Mouse (Mus musculus) intestine, embryonic 14.5 days (tissue): Measurements from ENCODE around the gene Trmt11. TPM values are rescaled to one million over a fixed set of nuclear protein-coding genes. Genes with fewer than 3 reads are reported as not detected.

Experiments
- ATAC-seq: fragments of 200-750 bp; cut with Nextera tagmentation; replicated peaks from 2 replicates; pipeline ENCODE4 v1.8.0; 2017; ENCODE audit warnings: low read depth, moderate number of reproducible peaks, moderate TSS enrichment, moderate library complexity; ENCODE audit not compliant: low FRiP score, low TSS enrichment
- DNase-seq: peaks from one replicate; pipeline ENCODE4 v3.0.0-alpha.2; 2018; ENCODE audit warnings: low spot score
- H3K27ac ChIP-seq: fragments of 300-500 bp; sonication (generic); 2 replicates; pipeline ENCODE4 v1.5.1; 2014; ENCODE audit warnings: low read depth, mild to moderate bottlenecking, control low read depth
- H3K27me3 ChIP-seq: fragments of 300-500 bp; sonication (generic); replicated peaks from 2 replicates; pipeline ENCODE4 v1.6.1; 2014; ENCODE audit warnings: low read length, control low read depth; ENCODE audit not compliant: control insufficient read depth, insufficient read depth
- H3K36me3 ChIP-seq: fragments of 300-500 bp; sonication (generic); 2 replicates; pipeline ENCODE4 v1.6.1; 2014; ENCODE audit warnings: low read length, control low read depth; ENCODE audit not compliant: control insufficient read depth, insufficient read depth
- H3K4me1 ChIP-seq: fragments of 300-500 bp; sonication (generic); replicated peaks from 2 replicates; pipeline ENCODE4 v1.6.1; 2014; ENCODE audit warnings: low read length, control low read depth, mixed read lengths; ENCODE audit not compliant: control insufficient read depth, insufficient read depth
- H3K4me2 ChIP-seq: fragments of 300-500 bp; sonication (generic); 2 replicates; pipeline ENCODE4 v1.6.1; 2014; ENCODE audit warnings: low read length
- H3K4me3 ChIP-seq: fragments of 300-500 bp; sonication (generic); 2 replicates; pipeline ENCODE4 v1.5.1; 2014; ENCODE audit warnings: low read depth, low read length, control low read depth, mixed read lengths
- H3K9ac ChIP-seq: fragments of 300-500 bp; sonication (generic); 2 replicates; pipeline ENCODE4 v1.6.1; 2014; ENCODE audit warnings: mild to moderate bottlenecking, low read length
- H3K9me3 ChIP-seq: fragments of 300-500 bp; sonication (generic); 2 replicates; pipeline ENCODE4 v1.6.1; 2016; ENCODE audit warnings: low read length, control low read depth; ENCODE audit not compliant: control insufficient read depth
- WGBS: fragments of 180-500 bp; shearing (Covaris S2); extraction: QIAGEN DNeasy Blood & Tissue Kit; methylation state at CpG from one replicate; pipeline ENCODE4 v1.1.7; 2014; 5-methylcytosine and 5-hydroxymethylcytosine counted together
- polyA plus RNA-seq: library from polyadenylated mRNA; unstranded; fragments of >200 nt; fragmentation: Nextera tagmentation; extraction: Ambion mirVana; gene quantifications from 2 replicates; pipeline ENCODE4 v1.2.1, GENCODE M21; 2014

Trmt11 gene
- polyA plus RNA-seq, 1 experiment from 2014 or later = 30.6 TPM

DNA sequence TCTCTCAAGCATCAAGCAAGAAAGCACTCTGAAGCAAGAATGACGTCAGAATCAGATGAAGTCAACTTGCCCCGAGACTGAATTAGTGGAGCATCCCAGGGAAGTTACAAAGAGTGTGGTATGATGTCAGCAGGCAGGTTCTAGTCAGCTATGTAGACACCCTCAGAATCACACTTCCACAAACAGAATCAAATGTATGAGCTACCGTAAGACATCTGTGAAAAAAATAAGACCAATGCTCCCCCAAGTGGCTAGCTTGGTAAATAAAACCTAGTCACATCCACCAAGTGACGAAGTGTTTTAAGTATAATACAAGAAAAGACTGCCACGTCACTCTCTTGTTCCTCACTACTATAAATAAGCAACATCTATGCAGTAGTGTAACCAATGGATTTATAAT lies 13.5 kb downstream of the Trmt11 start:
- Histone ChIP-seq H3K4me3 (no peak overlapping the region), H3K4me1 (no peaks in the 10 kb centered on the region), H3K36me3 (peaks cover 74% of the 10 kb centered on the region), H3K27ac (no peak overlapping the region), H3K9ac (no peak overlapping the region), H3K27me3 (no peaks in the 10 kb centered on the region), H3K9me3 (no peaks in the 10 kb centered on the region), H3K4me2 (no peak overlapping the region)
- no peak for ATAC-seq
- no peak for DNase-seq
- 69% methylated on average over 5 of the region's 5 CpGs for WGBS

DNA sequence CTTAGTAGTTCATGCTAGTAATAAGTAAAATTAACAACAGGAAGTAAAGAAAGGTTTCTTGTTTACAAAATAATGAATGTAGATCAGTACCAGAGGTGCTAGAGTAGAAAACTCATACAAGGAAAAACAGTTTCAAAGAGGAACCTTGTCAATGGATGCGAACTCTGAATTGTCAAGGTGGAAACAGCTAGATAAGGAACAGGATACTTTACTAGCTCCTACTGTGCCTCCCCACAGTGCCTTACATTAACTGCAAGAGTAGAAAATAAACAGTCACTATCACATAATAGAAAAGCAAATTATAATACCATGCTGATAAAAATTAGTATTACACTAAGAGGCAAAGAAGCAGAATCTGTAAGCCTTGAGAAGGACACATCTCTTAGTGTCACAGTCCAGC lies 14.9 kb downstream of the Trmt11 start:
- ATAC-seq (no peak), DNase-seq (no peak)
- Histone ChIP-seq H3K4me2 (no peak overlapping the region), H3K9ac (no peak overlapping the region), H3K9me3 (no peaks in the 10 kb centered on the region), H3K4me1 (no peaks in the 10 kb centered on the region), H3K27ac (no peak overlapping the region), H3K27me3 (no peaks in the 10 kb centered on the region), H3K4me3 (no peak overlapping the region), H3K36me3 (peaks cover 69% of the 10 kb centered on the region)
- 94% methylated on average over 1 of the region's 1 CpGs for WGBS

DNA sequence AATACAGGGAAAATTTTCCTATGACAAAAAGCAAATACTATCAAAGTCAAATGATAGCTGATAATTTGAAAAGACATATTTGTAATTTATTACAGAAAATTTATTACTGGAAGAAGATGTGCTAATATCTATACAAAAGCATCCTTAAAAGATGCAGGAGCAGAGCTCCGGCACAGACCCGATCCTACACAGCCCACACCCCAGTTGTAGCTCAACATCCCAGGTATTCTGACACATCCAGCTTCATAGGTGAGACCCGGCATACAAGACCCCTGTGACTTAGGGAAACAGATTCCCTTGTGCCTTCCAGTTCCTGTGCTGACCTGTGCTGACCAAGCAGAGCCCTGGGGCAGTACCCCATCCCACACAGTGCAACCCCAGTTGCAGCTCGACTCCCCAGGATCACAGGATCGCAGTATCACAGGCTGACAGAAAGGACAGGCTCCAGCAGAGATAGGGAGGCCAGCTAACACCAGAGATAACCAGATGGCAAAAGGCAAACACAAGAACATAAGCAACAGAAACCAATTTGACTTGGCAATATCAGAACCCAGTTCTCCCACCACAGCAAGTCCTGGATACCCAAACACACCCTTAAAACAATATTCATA lies 22.8 kb downstream of the Trmt11 start:
- H3K27ac ChIP-seq = no peak overlapping the region
- H3K9ac ChIP-seq = no peak overlapping the region
- H3K4me2 ChIP-seq = no peak overlapping the region
- no peak overlapping the region for H3K4me3 ChIP-seq
- H3K4me1 ChIP-seq = no peaks in the 10 kb centered on the region
- H3K27me3 ChIP-seq = no peaks in the 10 kb centered on the region
- H3K9me3 ChIP-seq = no peaks in the 10 kb centered on the region
- WGBS = 94% methylated on average over 5 of the region's 5 CpGs
- no peak for DNase-seq
- H3K36me3 ChIP-seq = peaks cover 9% of the 10 kb centered on the region
- no peak for ATAC-seq

DNA sequence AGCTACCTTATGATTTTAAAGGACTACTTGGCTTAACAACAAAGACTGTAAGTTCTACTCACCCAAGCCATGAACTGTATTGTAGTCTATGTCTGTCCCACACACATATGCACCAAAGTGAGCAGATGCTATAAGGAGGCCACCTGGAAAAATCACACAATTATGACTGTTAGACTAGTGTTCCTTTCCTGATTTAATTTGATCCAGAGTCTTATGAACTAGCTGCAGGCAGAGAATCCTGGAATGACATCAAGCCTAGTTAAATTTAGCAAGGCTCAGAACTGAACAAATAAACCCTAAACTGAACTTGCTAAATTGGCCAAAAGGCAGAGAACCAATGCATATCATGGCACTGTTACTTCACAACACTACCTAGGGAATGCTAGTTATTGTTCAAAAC lies 34.2 kb downstream of the Trmt11 start:
- no peak overlapping the region for H3K4me2 ChIP-seq
- no peaks in the 10 kb centered on the region for H3K4me1 ChIP-seq
- H3K27ac ChIP-seq = no peak overlapping the region
- no peaks in the 10 kb centered on the region for H3K27me3 ChIP-seq
- no peaks in the 10 kb centered on the region for H3K9me3 ChIP-seq
- H3K4me3 ChIP-seq = no peak overlapping the region
- peaks cover 48% of the 10 kb centered on the region for H3K36me3 ChIP-seq
- no peak for ATAC-seq
- DNase-seq = no peak
- H3K9ac ChIP-seq = no peak overlapping the region

DNA sequence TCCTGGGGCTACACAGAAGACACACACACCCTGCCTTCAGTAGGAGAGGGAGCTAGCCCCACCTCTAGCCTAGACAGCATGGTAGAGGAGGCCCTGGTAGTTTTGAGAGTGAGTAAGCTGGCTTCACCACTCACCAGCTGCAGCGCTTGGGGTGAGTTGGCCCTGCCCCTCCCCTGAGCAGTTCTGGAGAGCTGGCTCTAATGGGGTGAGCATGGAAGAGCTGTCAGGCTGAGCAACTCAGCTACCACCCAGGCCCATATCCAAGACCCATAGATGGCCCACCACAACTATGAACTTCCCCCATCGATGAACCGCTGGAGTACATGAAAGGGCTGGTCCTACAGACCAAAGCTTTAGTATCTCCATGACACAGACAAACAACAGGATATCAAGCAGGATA lies 35.9 kb downstream of the Trmt11 start:
- Histone ChIP-seq H3K4me2 (no peak overlapping the region), H3K9ac (no peak overlapping the region), H3K27me3 (no peaks in the 10 kb centered on the region), H3K9me3 (no peaks in the 10 kb centered on the region), H3K36me3 (peaks cover 64% of the 10 kb centered on the region), H3K4me1 (no peaks in the 10 kb centered on the region), H3K27ac (no peak overlapping the region), H3K4me3 (no peak overlapping the region)
- ATAC-seq = no peak
- WGBS = 91% methylated on average over 3 of the region's 3 CpGs
- no peak for DNase-seq

DNA sequence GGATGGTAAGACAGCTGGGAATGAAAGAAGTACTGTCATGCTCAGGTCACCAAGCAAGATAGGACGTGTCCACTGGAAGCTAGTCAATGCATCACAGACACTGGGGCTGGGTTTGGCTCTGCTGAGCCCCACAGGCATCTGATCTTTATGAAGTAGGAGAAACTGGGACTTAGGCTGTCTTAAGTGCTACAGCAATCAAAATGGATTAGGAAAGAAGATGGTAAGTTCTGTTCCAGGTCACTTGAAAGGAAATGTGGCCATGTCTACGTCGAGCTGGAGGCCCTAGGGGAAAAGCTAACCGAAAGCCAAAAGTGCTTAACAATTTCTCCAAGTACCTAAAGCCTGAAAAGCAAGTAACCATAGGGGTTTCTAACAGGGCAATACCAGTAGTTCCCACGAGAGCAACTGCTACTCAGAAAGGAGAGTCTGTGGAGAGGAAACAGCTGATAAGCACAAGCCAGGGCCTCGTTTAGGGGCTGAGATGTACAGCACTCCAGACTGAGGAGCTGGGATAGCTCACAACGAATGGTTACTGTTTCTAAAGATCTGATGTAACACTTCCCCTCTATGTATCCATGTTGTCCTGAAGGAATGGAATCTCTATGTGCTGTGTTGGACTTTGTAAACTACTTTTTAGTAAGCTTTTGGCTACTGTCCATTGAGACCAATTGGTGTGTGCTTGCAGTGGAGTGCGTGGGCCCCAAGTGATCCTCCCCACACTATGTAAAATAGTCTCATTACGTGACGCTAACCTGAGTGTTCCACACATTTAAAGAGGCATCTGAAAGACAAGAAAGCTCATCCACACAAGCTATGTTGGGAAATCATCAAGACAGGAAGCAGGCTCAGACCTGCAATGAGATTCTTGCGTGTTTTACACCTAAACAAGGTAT lies 44.6 kb downstream of the Trmt11 start:
- WGBS = 91% methylated on average over 11 of the region's 11 CpGs
- DNase-seq = no peak
- Histone ChIP-seq H3K4me1 (no peaks in the 10 kb centered on the region), H3K4me3 (no peak overlapping the region), H3K27ac (no peak overlapping the region), H3K9me3 (no peaks in the 10 kb centered on the region), H3K36me3 (peaks cover 57% of the 10 kb centered on the region), H3K9ac (no peak overlapping the region), H3K4me2 (no peak overlapping the region), H3K27me3 (no peaks in the 10 kb centered on the region)
- no peak for ATAC-seq

DNA sequence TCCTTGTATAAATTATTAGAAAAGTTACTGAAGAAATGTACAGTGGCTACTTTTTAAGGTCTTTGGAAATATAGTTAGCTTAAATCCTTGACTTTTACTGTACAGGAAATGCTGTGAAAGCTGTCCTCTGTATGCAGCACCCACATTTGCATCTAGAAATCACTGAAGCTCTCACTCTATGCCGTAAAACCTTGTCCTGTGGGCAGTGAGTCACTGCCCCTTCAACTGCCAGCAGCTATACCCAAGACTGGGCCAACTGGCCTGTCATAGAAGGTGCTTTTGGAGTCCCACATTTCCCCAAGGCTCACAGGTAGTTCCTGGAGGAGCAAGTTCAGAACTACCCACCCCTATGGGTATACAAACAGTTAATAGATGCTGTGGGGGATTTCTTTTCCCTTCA lies 48.2 kb downstream of the Trmt11 start:
- H3K36me3 ChIP-seq = peaks cover 40% of the 10 kb centered on the region
- H3K4me1 ChIP-seq = no peaks in the 10 kb centered on the region
- no peaks in the 10 kb centered on the region for H3K9me3 ChIP-seq
- DNase-seq (no peak), ATAC-seq (no peak)
- WGBS = 100% methylated on average over 1 of the region's 1 CpGs
- H3K9ac ChIP-seq = no peak overlapping the region
- no peak overlapping the region for H3K27ac ChIP-seq
- H3K4me3 ChIP-seq = no peak overlapping the region
- no peak overlapping the region for H3K4me2 ChIP-seq
- H3K27me3 ChIP-seq = no peaks in the 10 kb centered on the region

DNA sequence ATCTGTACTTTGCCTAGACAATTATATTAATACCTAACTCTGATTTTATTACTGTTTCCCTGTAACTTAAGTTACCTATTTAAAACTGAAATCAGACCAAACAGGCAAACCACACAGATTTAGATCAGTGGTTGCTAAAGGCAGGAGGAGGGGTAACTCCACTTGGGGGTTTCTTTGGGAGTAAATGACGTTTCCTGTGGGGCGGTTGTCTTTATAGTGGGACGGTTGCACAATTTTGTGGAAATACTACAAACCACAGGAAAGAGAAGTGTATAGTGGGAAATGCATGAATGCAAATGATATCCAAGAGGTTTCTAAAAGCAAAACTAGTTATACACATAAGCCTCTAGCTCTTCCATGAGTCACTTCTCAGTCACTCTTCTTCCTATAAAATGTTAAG lies 50.6 kb downstream of the Trmt11 start:
- no peak overlapping the region for H3K9ac ChIP-seq
- no peak for DNase-seq
- no peaks in the 10 kb centered on the region for H3K27me3 ChIP-seq
- 86% methylated on average over 3 of the region's 3 CpGs for WGBS
- no peak overlapping the region for H3K4me3 ChIP-seq
- H3K4me2 ChIP-seq = no peak overlapping the region
- no peaks in the 10 kb centered on the region for H3K9me3 ChIP-seq
- no peak for ATAC-seq
- no peak overlapping the region for H3K27ac ChIP-seq
- no peaks in the 10 kb centered on the region for H3K4me1 ChIP-seq
- peaks cover 37% of the 10 kb centered on the region for H3K36me3 ChIP-seq

DNA sequence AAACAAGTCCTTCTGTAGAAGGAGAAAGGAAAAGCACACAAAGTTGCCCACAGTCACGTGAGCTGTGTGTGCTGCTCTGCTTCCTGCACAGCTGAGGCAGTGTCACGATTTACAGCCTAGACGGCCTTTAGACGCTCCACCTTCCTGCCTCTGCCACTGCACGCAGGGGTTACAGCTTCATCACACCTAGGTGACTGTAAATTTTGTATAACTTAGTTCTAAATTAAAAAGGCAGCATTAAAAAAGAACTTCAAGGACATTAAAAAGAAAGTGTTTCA lies 62.1 kb downstream of the Trmt11 start:
- DNase-seq = no peak
- no peaks in the 10 kb centered on the region for H3K9me3 ChIP-seq

More for the DNA sequence above, 62.1 kb downstream of the Trmt11 start:
- ATAC-seq = no peak
- H3K9ac ChIP-seq = no peak overlapping the region
- peaks cover 31% of the 10 kb centered on the region for H3K36me3 ChIP-seq
- no peak overlapping the region for H3K4me3 ChIP-seq
- no peak overlapping the region for H3K4me2 ChIP-seq
- H3K27me3 ChIP-seq = no peaks in the 10 kb centered on the region
- no peak overlapping the region for H3K27ac ChIP-seq
- WGBS = 64% methylated on average over 5 of the region's 5 CpGs
- H3K4me1 ChIP-seq = no peaks in the 10 kb centered on the region
